Mouse (Mus musculus): ENCODE data around the gene Gm5128.
"Not testable (repeated sequence)": the region's sequence is repeated elsewhere in the genome, so short reads cannot be mapped to it uniquely, and the experiment has no call there.

The Gm5128 gene

DNA sequence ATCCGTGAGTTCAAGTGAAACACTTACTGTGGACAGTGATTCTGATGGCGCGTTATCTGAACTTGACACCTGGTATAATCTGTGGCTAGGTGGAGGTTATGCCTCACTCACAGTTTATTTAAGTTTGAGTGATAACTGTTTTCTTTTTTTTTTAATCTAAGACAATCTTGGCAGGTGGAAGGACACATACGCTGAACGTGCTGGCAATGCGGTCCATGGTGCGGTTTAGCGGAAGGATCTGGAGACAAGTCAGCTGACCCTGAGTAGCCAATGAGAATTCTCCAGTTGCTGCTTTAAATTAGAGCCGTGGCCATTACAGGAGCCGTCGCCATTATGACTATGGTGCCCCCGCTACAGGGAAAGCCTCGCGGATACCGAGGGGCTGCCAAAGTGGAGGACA lies at the start of gene Gm5128:
Gene Gm5128, plus strand, starts transcription at position 301 of the 400 bp plus-strand sequence.
- DNase-seq (ENCODE audit: low read depth, low spot score), result not testable (repeated sequence)

DNA sequence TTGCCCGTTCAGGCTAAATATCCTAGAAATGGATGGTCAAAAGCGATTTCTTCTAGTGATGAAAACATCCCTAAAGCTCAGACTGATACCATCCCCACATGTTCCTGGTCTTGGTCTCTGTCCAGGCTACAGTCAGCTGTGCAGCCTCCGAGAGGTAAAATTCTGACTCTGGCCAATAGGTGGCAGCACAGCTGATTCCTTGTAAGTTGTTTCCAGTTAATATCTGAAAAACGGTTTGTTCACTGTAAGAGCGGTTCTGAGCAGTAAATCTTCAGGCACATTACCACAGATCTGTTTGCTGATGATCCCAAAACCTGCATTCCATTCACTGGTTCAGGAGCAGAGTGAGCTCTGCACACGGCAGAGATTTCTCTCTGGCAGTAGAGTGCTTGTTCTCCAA lies 12.4 kb upstream of the Gm5128 start:
- DNase-seq (ENCODE audit: low read depth, low spot score), result not testable (repeated sequence)

DNA sequence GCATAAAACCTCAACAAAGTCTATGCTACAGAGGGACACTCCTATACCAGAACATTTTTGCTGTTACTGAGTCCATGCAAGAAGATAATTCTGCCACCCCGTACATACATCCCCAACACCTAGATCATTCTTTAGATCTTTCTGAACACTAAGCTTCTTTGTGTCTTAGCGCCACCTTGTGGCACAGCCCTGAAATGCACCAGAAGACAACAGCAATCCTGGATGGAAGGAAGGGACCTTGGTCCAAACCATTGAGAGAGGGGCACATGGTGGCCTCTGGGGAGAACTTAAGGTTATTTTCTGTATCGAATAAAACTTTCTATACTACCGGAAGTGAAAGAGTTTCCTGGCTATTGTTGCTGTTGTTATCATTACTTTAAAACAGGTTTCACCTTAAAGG lies 11.1 kb upstream of the Gm5128 start:
- not testable (repeated sequence) for DNase-seq (ENCODE audit: low read depth, low spot score)

DNA sequence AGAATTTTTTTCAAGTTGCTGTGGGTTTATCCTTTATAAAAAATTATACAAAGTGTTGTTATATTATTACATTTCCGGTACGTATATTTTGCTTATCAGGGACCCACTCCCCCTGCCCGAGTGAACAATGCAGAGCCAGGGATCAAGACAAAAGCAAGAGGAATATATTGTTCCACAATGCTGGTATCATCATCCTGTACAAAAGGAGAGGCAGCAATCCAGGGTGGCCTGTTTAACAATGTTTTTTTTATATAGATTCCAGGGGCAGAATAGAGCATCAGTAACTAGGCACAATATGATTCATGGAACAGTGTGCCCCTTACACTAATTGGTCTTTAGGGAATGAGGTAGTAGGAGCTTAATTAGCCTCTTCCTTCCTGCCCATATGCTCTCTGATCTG lies 30.5 kb downstream of the Gm5128 start:
- DNase-seq (ENCODE audit: low read depth, low spot score), result not testable (repeated sequence)

DNA sequence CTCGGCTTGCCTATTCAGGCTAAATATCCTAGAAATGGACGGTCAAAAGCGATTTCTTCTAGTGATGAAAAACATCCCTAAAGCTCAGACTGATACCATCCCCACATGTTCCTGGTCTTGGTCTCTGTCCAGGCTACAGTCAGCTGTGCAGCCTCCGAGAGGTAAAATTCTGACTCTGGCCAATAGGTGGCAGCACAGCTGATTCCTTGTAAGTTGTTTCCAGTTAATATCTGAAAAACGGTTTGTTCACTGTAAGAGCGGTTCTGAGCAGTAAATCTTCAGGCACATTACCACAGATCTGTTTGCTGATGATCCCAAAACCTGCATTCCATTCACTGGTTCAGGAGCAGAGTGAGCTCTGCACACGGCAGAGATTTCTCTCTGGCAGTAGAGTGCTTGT lies 48.1 kb downstream of the Gm5128 start:
- not testable (repeated sequence) for DNase-seq (ENCODE audit: low read depth, low spot score)

DNA sequence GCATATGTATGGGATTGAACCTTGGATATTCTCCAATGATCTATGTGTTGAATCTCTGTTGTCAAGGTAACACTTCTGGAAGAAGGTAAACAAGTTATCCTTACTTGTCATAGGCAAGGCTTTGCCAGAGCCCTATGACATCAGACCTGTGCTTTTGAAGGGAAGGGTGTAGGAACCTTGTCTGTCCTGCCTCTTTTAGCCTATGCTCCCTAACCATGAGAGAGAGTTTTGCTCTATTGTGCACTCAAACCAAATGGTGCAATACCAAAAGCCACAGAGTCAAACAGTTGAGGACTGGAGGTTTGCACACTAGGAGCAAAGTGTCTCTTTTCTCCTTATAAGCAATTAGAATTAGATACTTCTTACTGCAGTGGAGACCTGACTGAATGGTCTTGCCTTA lies 48.7 kb downstream of the Gm5128 start:
- not testable (repeated sequence) for DNase-seq (ENCODE audit: low read depth, low spot score)

DNA sequence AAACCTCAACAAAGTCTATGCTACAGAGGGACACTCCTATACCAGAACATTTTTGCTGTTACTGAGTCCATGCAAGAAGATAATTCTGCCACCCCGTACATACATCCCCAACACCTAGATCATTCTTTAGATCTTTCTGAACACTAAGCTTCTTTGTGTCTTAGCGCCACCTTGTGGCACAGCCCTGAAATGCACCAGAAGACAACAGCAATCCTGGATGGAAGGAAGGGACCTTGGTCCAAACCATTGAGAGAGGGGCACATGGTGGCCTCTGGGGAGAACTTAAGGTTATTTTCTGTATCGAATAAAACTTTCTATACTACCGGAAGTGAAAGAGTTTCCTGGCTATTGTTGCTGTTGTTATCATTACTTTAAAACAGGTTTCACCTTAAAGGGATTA lies 49.4 kb downstream of the Gm5128 start:
- DNase-seq (ENCODE audit: low read depth, low spot score), result not testable (repeated sequence)
